Mouse (Mus musculus) adrenal gland, adult 18-20 months (tissue): ENCODE results near the gene Nptx1. TPM values are rescaled to one million over a fixed set of nuclear protein-coding genes. Genes with fewer than 3 reads are reported as not detected.

Experiments used
- DNase-seq, 2 experiments: peaks; one replicate each; pipeline ENCODE4 v3.0.0; 2021 to 2022; ENCODE audit warnings: low spot score in 2 of 2
- total RNA-seq, 2 experiments: library from RNA; stranded (reverse); gene quantifications; 1 replicate in 1 of 2; 2 replicates in 1 of 2; pipeline ENCODE4 v1.2.3; 2021

The Nptx1 gene
- total RNA-seq, 2 experiments from 2014 or later: 2.7 to 4.6 TPM

DNA sequence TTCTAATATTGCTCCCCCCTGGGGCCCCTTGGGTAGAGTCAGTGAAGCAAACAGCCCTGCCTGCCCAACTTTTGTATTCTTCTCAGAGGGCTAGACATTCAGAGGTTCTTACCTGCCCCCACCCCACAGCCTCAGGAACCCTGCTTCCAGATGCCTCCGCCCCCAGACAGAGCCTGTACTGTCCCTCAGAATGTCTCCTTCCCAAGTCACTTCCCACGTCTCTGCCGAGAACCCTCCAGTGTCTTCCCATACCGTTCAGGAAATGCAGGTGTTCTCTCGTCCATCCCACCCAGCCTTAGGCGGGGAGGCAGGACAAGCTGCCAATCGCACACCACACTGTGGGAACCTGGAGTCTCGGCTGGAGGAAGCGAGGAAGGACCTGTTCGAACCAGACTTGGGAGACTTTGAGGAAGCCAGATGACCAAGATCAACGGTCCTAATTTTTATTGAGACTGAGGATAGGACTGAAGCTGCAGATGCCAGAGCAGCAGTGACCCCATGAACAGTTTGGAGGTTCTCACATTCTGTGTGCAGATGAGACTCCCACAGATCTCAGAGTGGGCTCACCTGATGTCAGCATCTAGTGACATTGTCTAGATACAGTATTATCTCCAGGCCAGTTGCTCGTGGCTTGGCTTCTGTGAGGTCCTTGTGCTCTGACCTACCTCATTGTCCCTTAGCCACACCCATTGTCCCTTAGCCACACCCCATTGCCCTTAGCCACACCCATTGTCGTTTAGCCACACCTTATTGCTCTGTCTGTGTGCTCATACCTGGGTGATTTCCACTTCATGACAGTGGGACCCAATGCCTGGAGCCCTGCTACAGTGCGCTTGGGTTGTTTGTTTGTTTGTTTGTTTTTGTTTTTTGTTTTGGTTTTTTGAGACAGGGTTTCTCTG lies 21.2 kb downstream of the Nptx1 start:
- no peak for DNase-seq

- peak; percentile 74 to 82 for DNase-seq
Observed at GRCm38 (mm10) chr11:119524545-119524949, 23.0 kb downstream of the Nptx1 start.

- no peak for DNase-seq
Observed at GRCm38 (mm10) chr11:119523392-119523791, 24.2 kb downstream of the Nptx1 start.

GRCm38 (mm10) chr11:119522779-119523178 lies 24.8 kb downstream of the Nptx1 start:
- peak in 1 of 2 experiments; percentile 33 for DNase-seq

DNA sequence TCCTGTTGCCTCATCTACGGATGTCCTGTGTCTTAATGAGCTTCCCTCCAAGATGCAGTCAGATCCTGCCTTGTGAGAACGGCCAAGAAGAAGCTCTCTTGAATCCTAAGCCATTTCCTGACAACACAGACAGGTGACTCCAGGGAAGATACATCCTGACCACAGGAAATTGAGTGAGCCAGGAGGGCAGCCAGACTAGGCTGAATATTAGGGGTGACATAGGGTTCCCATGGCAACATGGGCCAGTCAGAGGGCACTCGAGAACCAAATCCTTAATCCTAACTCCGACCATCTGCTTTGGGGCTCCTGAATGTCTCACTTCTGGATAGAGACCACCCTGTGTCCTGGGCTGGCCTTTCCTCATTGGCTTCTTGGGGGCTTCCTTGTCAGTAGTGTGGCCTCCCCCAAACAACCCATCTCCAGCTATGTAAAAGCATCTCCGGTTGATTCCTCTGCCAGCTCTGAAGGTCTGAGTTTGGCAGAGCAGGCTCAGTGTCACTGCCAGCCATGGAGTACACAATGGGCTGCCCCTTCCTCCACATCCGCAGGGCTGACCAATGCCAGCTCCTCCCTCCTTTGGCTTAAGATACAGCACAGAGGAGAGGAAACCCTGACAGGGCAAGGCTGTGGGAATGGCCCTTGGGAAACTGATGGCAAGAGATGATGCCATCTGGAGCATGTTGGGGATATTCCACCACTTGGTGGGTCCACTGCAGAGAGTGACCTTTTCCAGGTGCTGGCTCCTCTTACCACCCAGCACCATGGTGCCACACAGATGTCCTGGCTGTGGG lies 25.4 kb downstream of the Nptx1 start:
- DNase-seq: no peak

DNA sequence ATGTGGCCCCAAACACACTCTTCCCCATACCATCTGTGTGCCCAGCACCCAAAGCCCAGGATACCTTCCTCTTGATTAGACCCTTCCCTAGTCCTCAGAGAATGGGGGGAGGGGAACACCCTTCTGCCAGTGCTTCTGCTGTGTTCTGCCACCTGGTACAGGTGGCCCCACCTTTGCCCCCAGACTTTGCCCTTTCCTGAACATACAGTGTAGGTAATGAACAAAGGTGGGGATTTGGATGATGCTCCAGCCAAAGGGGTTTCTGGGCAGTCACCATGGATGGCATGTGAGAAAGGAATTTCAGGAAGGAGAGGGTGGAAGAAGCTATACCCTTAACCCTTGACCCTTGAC lies 26.9 kb downstream of the Nptx1 start:
- no peak for DNase-seq

GRCm38 (mm10) chr11:119520005-119520712 lies 27.4 kb downstream of the Nptx1 start:
- no peak for DNase-seq

DNA sequence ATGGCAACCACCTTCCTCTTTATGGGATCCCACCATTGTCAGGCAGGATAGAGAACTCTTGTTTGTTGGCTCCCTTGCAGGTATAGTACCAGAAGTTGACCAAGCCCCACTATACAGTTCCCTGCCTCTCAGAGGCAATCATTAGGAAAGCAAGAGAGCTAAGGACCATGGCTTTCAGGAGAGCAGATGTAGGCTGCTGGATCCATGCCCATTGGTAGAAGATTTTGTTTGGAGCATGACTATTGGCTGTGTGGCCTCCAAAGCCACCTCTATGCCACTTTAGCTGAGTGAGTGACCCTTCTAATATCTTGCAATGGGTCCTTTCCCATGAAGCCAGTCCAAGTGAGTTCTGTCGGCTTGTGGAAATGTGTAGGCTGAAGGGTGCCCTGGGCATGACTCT lies 28.2 kb downstream of the Nptx1 start:
- DNase-seq: no peak

- peak in 1 of 2 experiments; percentile 25 for DNase-seq
Observed at GRCm38 (mm10) chr11:119516677-119517361, 30.7 kb downstream of the Nptx1 start.

DNA sequence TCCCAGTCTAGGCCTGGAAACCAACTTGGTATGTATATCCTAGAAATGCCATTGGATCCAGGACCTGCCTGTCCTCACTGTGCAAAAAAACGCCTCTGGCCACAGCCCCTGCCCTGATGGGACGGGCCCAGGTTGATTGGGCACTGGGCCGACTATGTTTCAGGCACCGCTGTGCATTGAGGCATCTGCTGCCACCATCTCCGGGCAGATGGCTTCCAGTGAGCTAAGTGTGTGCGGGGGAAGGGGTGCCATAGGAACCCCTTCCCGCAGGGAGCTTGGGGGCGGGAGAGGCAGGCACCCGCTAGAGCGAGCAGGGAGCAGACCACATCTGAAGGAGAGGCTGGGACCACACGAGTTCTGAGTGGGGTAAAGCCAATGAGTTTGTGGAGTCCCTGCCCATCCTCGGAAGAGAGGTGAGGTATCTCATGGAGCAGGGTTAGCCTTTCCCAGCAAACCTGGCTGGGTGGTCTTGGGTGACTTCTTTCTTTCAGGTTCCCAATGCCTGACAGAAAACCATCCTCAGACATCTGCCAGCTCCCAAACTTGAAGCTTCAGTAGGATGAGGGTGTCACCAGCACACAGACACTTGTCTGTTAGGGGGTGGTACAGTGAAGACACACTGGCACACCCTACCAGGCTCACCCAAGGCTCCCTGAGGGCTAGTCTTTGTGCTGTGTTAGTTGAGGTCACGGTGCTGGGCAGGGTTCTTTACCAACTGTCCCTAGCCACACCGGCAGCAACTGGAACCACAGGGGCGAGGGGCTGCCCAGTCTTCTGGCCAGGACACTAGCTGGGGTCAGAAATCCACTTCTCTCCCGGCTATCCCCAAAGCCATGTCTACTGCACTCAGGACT lies 31.5 kb downstream of the Nptx1 start:
- DNase-seq: no peak

DNA sequence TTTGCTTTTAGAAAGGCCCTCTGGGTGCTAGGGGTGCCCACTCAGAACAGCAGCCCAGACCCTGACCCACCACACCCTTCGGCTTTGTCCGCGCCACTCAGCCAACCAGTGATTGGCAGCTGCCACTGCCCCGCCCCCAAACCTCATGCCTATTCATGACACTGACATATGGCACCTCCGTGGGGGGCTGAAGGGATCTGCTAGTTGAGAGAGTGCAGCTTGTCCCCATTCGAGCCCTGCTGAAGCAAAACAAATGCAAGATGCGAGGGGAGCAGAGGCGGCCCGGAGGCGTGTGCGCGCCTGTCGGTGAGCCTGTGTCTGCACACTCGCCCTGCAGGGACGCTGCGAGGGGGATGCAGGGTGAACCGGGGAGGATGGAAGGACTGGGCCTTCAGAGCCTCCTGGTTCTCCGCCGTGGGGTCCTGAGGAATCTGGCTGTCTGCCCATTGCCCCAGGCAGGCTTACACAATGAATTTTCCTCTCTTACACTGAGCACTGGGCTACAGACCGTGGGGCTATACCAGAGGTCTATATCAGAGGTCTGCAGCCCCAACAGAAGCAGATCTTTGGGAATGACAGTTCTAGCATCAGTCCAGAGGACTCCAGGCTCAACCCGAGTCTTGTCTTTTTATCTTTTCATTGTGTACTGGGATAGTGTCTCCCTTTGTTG lies 32.5 kb downstream of the Nptx1 start:
- no peak for DNase-seq

DNA sequence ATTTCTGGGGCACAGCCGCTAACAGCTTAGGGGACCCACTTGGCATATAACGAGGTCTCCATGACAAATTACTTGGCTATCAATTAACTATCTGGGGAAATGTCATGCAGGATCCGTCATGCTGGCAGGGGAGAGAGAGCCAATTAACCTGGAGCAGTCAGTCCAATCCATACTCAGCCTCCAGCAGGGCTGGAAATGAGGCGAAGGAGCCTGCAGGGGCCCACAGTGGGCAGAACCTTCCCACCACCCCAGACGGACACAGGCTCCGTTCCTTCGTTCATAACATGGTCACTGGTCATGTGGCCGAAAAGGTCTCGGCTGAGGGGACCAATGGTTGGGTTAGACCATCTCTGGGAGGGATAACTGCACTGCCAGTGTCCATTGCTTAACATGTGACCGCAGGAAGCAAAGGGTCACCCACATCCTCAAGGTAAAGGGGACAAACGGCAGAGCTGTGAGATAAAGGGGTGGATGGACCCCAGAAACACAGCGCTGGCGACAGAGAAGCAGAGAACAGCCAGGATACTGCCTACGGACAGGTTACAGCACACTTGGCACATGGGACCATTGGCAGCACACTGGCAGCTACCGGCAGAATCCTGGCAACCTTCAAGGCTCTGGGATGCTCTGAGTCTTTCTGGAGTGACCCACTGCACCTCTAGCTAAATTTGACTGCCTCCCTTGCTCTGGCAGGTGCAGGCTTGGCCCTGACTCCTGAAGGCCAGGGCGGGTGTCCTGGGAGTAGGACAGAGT lies 33.3 kb downstream of the Nptx1 start:
- no peak for DNase-seq

DNA sequence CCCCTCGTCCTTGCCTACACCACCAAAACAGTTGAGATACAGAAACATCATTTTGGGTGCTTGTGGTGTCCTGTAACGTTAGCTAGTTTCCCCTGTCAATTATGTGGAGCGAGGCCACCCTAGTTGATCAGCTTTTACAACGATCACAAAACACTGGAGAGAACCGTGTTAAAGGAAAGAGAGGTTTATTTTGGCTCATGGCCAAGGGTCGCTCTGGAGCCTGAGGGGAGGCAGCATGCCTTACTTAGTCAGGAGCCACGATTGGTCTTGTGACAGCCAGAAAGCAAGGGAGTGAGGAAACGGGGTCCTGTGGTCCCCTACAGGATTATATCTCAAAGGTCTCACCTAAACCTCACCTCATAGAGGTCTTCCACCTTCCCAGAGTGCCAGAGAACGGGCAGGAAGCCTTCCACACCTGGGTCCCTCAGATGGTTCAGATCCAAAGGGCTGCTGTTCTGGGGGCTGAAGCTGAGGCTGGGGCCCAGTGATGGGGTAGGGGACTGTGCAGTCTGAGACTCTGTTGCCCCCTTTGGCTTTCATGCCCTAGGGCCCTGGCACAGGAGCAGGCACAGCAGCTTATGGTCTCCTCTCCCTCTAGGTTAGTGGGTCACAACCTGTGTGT lies 34.4 kb downstream of the Nptx1 start:
- DNase-seq: no peak

- DNase-seq: no peak
Observed at GRCm38 (mm10) chr11:119509165-119509776, 38.3 kb downstream of the Nptx1 start.

- DNase-seq: no peak
Observed at GRCm38 (mm10) chr11:119507772-119508171, 39.8 kb downstream of the Nptx1 start.

GRCm38 (mm10) chr11:119506386-119506785 lies 41.2 kb downstream of the Nptx1 start:
- DNase-seq: no peak

DNA sequence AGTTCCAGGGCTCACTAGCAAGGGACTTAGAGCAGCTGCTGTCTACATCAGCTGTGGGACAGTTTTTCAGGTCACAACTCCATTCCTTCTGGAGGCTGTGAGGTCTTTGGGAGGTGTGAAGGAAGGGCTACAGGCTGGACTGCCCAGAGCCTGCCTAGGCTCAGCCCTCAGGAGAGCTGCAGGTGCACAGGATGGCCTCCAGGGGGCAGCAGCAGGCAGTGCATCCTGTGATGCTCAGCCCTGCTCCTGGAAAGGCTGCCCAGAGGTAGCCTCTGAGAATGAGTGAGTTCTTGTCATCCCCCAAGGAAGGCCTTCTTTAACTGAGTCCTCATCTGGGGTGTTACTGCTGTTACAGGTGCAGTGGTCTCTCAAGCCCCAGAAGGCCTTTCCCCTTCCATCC lies 43.9 kb downstream of the Nptx1 start:
- peak; percentile 68 to 76 for DNase-seq

GRCm38 (mm10) chr11:119500011-119500410 lies 47.5 kb downstream of the Nptx1 start:
- no peak for DNase-seq
